Mouse (Mus musculus): ENCODE measurements around the gene Azgp1.
"Not testable (repeated sequence)": the region's sequence is repeated elsewhere in the genome, so short reads cannot be mapped to it uniquely, and the experiment has no call there.

Azgp1 gene

DNA sequence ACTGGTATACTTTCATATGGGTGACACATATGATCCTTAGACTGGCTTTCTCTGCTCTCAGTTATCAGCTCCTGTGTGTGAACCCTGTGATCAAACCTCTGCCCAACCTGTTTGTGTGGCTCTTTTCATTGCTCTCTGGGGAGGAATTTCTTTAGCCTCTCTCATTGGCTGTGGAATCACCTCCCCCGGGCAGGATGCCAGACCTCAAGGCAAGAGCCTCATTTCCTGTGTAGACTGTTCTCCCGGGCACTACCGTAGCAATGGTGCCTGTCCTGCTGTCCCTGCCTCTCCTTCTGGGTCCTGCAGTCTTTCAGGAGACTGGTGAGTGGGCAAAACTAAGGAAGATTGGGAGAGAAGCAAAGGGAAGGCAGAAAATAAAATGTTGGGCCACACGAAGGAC lies at the start of gene Azgp1:
Azgp1 (plus strand) TSS at position 221 of the 400 bp plus-strand sequence.
- no peak for DNase-seq

DNA sequence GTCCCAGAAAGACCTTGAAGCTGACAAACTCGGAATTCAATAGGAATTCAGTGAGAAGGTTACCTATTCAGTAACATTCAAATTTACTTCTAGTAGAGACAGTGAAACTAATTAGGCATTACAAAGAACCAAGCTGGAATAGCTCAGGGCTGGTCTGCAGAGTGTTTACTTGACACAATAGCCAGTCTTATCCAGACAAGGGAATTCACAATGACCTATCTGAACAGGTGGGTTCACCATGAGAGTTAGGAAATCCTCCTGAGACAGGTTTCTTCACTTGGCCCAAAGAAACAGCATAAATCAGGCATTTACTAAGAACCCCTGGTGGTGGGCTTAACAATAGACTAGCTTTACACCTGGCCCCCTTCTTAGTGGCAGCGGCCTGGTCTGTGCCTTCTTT lies 47.4 kb upstream of the Azgp1 start:
- not testable (repeated sequence) for DNase-seq

DNA sequence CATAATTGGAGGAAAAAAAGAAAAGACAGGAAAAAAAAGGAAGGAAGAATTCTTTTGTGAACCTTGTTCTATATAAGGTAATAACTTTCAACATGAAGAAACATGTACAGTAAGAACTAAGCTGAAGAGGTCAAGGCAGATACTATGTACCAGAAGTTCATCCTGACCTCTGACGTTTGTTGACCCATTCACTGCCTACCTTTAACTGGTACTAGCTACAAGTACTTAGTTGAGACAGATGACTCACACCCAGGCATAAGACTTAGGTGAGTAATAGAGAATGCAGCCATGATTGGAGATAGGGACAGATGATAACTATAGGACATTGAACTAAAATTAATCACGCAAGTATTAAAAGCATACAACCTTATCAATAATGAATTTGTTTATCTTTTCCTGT lies 44.8 kb upstream of the Azgp1 start:
- DNase-seq, result no peak

DNA sequence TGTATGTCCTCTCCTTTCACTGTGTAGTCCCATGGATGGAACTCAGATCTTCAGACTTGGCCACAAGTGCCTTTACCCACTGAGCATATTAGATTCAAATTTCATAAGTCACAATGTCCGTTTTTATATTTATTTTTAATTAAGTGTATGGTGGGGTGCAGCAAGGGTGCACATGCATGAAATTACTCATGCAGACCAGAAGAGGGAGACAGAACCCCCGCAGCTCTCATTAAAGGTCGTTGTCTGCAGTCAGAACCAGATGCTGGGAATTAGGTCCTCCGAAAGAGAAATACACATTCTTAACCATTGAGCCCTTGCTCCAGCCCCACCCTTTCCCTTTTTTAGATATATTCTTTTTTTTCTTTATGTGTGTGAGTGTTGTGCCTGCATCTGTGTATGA lies 44.1 kb upstream of the Azgp1 start:
- no peak for DNase-seq

DNA sequence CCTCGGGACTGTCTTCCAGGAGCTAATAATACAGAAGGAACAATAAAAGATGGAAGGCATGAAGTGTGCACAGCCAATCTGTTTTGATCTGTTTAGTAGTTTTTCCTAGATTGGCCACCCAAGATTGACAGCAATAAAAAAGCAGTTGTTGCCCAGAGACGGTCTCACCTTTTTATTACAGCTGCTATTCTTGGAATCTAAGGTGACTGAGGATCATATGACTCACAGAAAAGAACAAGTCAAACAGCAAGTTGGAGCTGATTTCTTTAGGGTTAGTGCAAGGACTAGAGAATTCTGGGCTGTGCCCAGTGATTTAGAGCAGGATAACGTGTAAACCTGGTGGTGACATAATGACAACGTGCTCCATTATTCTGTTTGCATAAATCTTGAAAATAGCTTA lies 40.4 kb upstream of the Azgp1 start:
- no peak for DNase-seq

DNA sequence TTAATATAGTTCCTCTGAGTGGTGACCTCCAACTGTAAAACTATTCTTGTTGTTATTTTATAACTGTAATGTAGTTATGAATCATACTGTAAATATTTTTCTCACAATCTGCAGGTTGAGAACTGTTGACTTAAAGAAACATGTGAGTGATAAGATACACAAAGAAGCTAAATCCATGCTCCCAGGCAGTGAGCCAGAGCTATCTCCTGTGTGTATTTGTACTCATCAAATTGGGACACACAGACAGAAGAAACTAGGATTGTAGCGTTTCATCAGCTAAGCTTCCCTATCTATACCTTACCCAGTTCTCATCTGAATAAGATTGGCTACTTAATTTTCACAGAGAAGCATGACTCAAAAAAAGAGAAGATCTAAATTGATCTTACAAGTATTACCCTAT lies 38.2 kb upstream of the Azgp1 start:
- DNase-seq, result no peak

DNA sequence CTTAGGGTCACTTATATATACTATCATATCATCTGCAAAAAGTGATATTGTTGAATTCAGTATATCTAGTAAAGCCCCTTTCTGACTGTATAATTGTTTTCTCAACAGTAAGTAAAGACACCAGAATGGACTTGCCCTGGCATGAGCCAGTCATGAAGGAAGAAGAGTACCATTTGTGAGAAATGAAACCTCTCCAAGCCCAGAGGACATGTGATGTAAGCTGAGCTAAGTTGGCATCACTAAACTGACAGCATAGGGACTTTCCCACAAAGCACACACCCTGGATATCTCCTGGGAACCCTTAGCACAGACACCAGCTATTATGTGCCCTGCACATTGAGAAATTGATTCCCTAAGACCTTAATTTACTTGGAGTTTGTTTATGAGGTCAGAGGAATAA lies 34.0 kb upstream of the Azgp1 start:
- no peak for DNase-seq

DNA sequence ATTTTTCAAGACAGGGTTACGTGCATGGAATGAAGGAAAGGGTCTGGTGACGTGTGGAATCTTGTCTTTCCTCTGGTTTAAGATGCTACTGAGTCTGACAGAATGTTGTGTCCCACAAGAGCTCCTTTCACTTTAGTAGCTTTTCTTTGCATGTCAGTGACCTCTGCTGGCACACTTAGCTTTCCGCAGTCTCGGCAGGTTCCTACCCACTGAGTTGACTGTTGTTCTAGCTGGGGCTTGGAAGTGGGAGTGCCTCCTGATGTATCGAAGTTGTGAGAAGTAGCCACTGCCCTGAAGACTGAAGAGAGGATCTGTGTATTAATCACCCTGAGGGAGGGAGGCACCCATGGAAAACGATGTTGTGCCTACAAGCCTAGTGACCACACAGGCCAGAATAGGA lies 30.1 kb upstream of the Azgp1 start:
- DNase-seq, result no peak

DNA sequence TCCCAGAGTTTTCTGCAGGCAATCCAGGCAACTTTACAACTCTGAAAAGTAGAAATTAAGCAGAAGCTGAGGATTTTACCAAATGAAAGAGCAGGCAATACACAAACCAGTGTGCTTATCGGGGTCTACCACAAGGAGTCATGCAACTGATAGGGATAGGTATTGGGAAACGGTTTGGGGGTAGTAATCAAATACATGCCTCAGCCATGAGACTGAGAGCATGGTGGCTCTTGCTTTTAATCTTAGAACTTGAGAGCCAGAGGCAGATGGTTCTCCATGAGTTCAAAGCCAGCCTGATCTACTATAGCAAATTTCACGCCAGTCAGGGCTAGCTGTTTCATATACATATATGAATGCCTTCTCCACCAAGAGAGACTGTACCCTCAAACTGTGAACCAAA lies 24.9 kb upstream of the Azgp1 start:
- no peak for DNase-seq

DNA sequence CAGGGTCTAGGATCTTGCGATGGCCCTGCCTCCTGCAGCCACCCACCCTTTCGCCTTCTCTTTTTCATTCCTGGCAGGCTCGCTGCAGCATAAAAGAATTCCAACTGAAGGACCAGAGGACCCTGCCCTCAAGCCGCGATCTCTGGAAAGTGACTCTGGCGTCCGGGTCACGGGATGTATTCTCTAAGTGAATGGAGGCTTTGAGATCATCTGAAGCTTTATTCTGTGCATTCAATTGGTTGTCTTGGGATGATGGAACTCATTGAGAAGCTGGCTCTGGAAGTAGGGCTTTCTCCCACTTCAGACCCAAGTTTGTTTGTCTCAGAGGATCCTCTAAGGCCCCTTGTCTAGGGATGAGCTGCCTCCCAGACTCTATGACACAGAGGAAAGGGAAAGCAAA lies 18.4 kb upstream of the Azgp1 start, which contains the start of gene Gjc3:
Gjc3 (minus strand) TSS at position 154 of the 400 bp plus-strand sequence.
- no peak for DNase-seq

DNA sequence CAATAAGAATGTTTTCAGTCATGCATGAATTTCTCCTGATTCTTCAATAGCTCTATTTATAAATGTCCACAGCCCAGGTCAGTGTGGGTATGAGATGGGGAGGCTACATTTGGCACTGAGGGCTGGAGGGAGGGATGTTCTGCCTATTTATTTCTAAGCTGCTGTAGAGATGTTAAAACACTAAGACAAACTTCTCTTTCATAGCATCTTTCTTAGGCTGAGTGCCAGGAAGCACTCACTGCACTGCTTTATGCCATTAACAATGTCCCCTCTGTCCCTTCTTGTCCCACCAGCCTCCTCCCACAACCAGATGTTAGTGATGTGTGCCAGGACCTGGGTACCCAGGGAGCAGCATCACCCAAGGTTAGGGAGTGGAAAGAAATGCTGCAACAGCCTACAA lies 14.8 kb upstream of the Azgp1 start:
- no peak for DNase-seq

DNA sequence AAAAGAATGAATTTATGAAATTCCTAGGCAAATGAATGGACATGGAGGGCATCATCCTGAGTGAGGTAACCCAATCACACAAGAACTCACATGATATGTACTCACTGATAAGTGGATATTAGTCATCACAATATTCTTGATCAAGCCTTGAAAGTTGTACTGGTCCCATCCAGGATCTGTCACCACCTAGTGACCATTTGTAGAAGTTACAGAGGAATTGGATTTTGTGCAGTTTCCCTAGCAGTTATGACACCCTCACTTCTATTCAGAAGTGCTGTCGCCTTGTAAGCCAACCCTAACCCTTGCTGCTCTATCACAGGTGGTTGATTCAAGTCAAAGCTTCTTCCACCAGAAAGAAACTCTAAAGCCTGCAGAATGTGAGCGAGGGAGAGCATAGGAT lies 8.2 kb upstream of the Azgp1 start:
- no peak for DNase-seq

DNA sequence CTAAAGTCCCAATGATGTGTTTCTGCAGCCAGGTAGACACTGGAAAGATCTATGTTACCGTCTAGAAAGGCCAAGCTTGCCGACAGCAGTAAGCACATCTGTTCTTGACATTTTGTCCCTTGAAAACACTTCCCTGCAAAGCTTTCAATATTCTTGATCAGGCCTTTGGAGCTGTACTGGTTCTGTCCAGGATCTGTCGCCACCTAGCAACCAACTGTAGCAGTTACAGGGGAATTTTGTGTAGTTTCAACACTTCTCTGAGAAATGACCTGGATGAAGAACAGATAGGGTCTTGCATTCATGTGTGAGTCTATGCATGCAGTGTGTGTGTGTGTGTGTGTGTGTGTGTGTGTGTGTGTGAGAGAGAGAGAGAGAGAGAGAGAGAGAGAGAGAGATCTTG lies 7.6 kb upstream of the Azgp1 start:
- no peak for DNase-seq

DNA sequence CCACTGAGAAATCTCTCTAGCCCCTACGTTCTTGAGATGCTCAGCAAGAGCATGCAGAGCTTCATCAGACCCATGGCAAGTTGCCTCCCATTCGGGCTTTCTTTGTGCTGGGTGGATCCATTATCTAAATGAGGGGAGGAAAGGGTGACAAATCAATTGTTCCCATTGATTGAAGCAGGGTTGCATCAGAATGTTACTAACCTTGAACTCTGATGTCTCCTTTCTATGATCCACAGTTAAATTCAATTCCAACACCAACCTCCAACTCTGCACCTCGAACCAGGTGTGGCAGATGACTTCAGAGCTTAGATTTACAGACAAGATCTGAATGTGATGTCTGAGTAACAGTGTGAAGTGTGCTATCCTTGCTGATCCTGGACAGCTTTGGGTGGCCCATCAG lies 6.6 kb upstream of the Azgp1 start:
- no peak for DNase-seq

DNA sequence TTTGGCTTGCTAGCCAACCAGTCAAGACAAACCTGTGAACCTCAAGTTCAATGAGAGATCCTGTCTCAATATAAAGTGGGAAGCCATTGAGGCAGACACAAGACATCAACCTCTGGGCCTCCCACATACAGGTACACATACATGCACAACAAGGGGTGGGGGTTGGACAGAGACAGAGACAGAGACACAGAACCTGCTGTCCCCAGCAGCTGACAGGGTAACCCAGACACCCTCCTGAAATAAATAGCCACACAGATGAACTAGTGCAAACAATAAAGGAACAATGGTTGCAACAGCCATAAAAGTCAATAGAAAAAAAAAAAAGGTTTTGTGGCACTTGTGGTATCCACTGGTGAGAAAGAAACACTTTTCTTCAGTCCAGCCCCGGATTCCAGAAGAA lies 5.9 kb upstream of the Azgp1 start:
- DNase-seq, result no peak

DNA sequence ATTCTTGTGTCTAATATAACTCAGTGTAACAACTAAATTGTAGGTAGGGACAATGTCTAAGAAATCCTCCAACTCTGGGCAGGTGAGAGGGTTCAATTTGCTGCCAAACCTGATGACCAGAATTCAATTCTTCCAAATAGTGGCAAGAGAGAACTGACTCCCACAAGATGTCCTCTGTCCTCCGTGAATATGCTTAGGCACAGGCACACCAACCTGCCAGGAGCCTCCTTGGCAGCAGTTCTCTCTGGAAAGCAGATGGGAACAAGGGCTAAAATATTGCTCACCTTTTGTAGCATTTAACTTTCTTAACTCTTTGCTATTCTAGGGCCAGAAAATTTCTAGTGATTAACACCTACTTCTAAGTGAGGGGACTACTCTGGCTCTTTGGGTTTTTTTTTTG lies 4.0 kb upstream of the Azgp1 start:
- no peak for DNase-seq

DNA sequence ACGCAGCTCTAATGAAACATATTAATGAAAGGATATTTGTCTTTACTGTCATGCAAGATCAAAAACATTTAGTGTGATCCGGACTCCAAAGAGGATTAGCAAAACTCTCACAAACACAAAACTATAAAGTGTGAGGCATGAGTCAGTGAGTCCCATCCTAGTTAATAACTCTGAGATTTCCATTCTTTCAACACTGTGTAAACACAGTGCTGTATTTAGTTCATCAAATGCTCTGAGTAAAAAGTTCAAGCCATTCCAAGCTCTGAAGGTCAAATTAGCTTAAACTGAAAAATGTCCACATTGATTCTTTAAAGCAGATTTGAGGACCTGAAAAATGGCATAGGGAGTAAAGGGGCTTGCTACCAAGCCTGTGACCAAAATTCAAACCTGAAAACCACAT lies 2.2 kb upstream of the Azgp1 start:
- no peak for DNase-seq

DNA sequence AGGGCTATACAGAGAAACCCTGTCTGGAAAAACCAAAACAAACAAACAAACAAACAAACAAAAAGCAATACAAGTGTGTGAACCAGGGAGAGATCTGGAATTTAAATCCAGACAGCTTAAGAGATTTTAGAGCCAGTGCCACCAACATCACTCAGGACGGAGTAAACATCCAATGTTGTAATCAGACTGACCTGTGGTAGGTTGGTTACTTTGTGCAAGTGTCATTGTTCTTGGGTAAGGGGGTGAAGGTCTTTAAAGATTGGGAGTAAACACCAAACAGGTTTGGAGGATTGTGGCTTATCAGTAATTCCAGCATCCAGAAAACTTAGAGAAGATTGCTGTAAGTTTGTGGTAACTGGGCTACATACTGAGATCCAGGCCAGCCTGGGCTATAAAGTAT lies 5.0 kb downstream of the Azgp1 start:
- DNase-seq, result no peak

DNA sequence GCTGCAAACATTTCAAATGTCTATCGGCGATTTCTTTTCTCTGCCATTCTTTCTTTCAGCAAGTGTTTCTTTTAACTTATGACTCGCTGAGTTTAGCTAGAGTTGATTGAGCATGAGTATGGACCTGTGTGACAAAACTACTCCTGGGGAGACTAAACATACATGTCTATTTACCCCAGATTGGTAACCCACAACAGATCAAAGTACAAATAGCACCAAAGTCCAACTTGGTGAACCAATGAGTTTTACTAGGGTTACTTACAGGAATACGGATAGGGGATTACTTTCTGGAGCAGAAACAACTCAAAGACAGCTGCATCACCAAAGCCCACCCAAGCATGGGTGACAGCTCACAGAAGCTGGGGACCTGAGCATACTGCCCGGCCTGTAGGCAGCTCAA lies 28.1 kb downstream of the Azgp1 start:
- no peak for DNase-seq

DNA sequence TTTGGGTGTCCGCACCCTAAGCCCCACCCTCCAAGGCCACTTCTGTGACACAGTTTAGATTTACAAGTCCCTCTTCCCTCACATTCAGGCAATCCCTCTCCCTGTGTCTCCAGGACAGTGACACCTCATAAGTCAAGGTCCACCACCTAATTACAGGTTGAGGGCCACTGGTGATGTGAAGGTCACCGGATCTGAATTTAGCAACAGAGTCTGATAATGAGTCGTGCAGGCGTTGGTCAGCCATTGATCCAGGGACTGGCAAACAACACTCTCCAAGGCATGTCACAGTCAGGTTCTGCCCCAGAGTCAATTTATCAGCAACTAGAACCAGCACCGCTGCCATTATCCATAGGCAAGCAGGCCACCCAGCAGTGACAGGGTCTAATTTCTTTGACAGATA lies 31.1 kb downstream of the Azgp1 start:
- DNase-seq, result no peak

DNA sequence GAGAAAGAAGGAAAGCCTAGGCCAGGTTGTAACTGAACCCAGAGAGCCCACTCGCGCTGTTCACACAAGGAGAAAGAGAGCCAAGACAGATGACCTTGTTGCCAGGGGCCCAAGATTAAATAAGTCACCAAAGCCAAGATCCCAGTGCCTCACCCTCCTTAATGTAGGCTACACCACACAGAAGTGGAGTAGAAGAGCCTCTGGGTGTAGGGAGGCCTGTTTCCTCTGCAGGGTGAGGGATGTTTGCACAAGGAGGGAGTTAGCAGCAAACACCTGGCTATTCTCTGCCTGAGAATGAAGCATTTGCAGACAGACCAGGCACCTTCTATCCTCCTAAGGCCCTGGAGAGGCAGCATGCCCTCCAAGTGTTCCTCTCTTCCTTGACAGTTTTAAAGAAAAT lies 35.2 kb downstream of the Azgp1 start:
- DNase-seq, result no peak

DNA sequence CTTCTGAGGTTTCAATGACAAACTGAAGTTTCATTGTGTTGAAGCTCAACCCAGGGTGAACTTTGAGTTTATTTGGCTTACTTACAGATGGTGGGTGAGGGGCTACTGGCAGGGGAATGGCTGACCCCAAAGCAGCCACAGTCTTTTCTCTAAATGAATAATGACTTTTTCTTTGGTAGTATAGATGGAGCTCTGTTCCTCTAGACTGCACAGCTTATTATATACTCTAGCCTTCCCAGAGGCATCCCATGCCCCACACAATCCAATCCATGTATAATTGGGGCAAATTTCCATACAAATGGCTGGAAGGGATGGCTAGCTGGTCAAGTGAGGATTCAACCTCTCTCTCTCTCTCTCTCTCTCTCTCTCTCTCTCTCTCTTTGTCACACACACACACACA lies 35.7 kb downstream of the Azgp1 start:
- DNase-seq, result no peak

DNA sequence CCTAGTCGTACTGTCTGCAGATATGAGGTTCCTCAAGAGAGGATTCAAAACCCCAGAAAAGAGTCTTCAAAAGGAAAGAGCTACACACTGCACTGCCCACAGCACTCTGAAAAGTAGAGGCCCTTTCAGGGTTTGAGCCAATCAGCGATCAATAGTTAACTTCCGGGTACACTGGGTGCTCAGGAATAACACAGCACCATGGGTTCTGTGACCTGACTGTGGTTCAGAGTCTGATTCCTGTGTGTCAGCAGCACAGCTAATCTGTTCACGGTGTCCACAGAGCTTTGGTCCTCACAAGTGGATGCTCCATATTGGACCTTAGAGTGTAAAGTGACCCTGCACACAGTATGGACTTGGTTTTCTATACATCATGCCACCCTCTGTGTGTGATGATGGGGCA lies 38.3 kb downstream of the Azgp1 start:
- DNase-seq, result not testable (repeated sequence)

DNA sequence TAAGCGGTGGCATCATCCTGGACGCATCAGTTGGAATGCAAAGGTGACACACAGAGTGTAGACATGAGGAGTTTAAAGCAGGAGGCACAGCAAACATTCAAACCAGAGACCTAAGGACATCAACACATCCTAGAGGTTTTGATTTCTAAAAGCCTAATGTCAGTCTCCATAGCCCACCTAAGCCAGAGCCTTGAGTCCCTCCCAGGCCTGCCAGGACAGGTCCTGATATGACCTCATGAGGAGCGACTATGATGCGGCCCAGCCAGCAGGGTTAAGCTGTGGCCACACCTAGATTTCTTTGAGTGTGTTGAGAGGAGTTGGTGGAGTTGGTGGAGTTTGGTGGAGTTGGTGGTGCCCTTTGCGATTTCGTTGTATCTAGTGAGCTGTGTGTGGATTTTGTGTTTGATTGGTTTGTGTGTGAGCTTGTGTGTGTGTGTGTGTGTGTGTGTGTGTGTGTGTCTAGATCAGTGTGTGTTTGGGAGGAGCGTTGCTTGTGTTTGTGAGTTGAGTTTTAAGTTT lies 39.7 kb downstream of the Azgp1 start, which contains the start of the genes Smok3a and Smok3b:
Smok3a (plus strand) TSS at position 301 of the 519 bp plus-strand sequence.
Smok3b (plus strand) TSS at position 469 of the 519 bp plus-strand sequence.
- DNase-seq, result not testable (repeated sequence)
